8 mouse cellular contexts compared by ENCODE assay signal in the genomic region with DNA sequence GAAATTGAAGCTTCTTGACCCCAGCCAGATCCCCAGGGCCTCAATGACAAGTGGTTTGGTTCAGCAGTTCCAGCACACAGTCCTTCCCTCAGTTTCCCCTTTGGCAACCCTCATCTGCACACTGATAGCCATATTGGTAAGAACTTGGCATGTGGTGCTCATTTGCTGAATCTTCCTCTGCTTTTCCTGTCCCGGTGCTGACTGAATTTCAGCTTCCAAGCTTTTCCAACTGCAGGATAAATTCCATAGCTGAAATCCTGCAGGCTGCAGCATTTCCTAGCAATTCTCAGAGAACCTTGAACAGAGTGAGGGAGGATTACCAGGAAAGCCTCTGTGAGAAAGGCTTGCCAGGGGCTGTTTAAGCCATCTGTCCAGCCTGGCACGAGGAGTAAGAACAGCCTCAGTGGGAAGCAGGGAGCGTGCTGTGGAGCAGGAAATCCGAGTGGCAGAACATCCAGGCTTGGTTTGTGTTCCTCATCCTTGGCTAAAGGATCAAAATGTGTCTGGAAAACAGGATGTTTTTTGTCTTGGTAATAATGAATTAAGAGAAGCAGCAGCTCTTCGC. TPM values are rescaled to one million over a fixed set of nuclear protein-coding genes. Genes with fewer than 3 reads are reported as not detected.
DNase-seq lines count a peak whose midpoint lies in the region; ATAC-seq and TF ChIP-seq lines count a peak whose summit lies in the region.

No protein-coding gene starts in this region.

- peaks cover 22% of the 10 kb centered on the region for H3K36me3 ChIP-seq in midbrain, embryonic 11.5 days (ENCODE audit: control insufficient read depth, insufficient read depth, low read length)
- peaks cover 88% of the 10 kb centered on the region for H3K36me3 ChIP-seq in midbrain, embryonic 13.5 days
- peaks cover 12% of the 10 kb centered on the region; the same call in 1 of the 2 replicates for H3K36me3 ChIP-seq in hindbrain, embryonic 16.5 days (ENCODE audit: control insufficient read depth, insufficient read depth, low read length)
- peaks cover 36% of the 10 kb centered on the region for H3K36me3 ChIP-seq in midbrain, postnatal 0 days (ENCODE audit: insufficient read depth, low read length)

- no peaks in the 10 kb centered on the region for H3K9me3 ChIP-seq in midbrain, embryonic 11.5 days (ENCODE audit: control insufficient read depth, low read length)
- no peaks in the 10 kb centered on the region for H3K9me3 ChIP-seq in midbrain, embryonic 13.5 days
- no peaks in the 10 kb centered on the region for H3K9me3 ChIP-seq in hindbrain, embryonic 16.5 days (ENCODE audit: control insufficient read depth, low read length)
- no peaks in the 10 kb centered on the region for H3K9me3 ChIP-seq in midbrain, postnatal 0 days (ENCODE audit: low read length)

- whole genome bisulfite sequencing in midbrain, embryonic 11.5 days: 93% methylated on average over 5 of the region's 5 CpGs
- WGBS in midbrain, embryonic 13.5 days: 95% methylated on average over 5 of the region's 5 CpGs
- 65% methylated on average over 5 of the region's 5 CpGs for WGBS in hindbrain, embryonic 16.5 days
- 76% methylated on average over 5 of the region's 5 CpGs for WGBS in midbrain, postnatal 0 days

- no peak for ATAC-seq in midbrain, embryonic 11.5 days (ENCODE audit: low FRiP score)
- no peak for ATAC-seq in midbrain, embryonic 13.5 days
- peak; percentile 94 for ATAC-seq in frontal cortex, adult (ENCODE audit: low TSS enrichment)
- ATAC-seq in hindbrain, embryonic 16.5 days: peak; percentile 88
- peak; percentile 62; the same call in 1 of the 2 replicates for ATAC-seq in midbrain, postnatal 0 days (ENCODE audit: low FRiP score)

- no peak overlapping the region for H3K27ac ChIP-seq in midbrain, embryonic 11.5 days (ENCODE audit: low read depth, low read length)
- no peak overlapping the region for H3K27ac ChIP-seq in midbrain, embryonic 13.5 days
- peak overlapping the region; percentile 45 for H3K27ac ChIP-seq in hindbrain, embryonic 16.5 days (ENCODE audit: low read depth, low read length)
- H3K27ac ChIP-seq in midbrain, postnatal 0 days (ENCODE audit: low read depth, low read length): no peak overlapping the region

- no peak for TF ChIP-seq CTCF in midbrain, postnatal 0 days (IDR thresholded peaks at IDR 0.05)

- DNase-seq in midbrain, embryonic 11.5 days (ENCODE audit: low spot score, missing footprints): peak; percentile 76
- DNase-seq in midbrain, postnatal 0 days (ENCODE audit: low spot score): peak; percentile 92
- DNase-seq in B cell, adult 2 months: no peak
- DNase-seq in liver: no peak
- DNase-seq in Muller cell, postnatal 12 days (ENCODE audit: inconsistent ontology term): no peak

- H3K9ac ChIP-seq in midbrain, embryonic 11.5 days (ENCODE audit: low read length): no peak overlapping the region
- no peak overlapping the region for H3K9ac ChIP-seq in midbrain, embryonic 13.5 days (replicated peaks)
- H3K9ac ChIP-seq in hindbrain, embryonic 16.5 days (ENCODE audit: low read depth, low read length): no peak overlapping the region
- H3K9ac ChIP-seq in midbrain, postnatal 0 days (replicated peaks; ENCODE audit: low read length, poor library complexity, severe bottlenecking): no peak overlapping the region

- no peaks in the 10 kb centered on the region for H3K4me1 ChIP-seq in midbrain, embryonic 11.5 days (ENCODE audit: control insufficient read depth, insufficient read depth, low read length)
- 0 out of 2 replicates have a peak, but pooled peaks cover 5% of the 10 kb centered on the region for H3K4me1 ChIP-seq in midbrain, embryonic 13.5 days (replicated peaks)
- peaks cover 2% of the 10 kb centered on the region; the same call in 1 of the 2 replicates for H3K4me1 ChIP-seq in hindbrain, embryonic 16.5 days (ENCODE audit: control insufficient read depth, insufficient read depth, low read depth, low read length)
- no peaks in the 10 kb centered on the region for H3K4me1 ChIP-seq in midbrain, postnatal 0 days (ENCODE audit: insufficient read depth, low read length)

- H3K4me2 ChIP-seq in midbrain, embryonic 11.5 days: no peak overlapping the region
- H3K4me2 ChIP-seq in midbrain, embryonic 13.5 days (replicated peaks): no peak overlapping the region
- no peak overlapping the region for H3K4me2 ChIP-seq in hindbrain, embryonic 16.5 days (ENCODE audit: low read length)
- no peak overlapping the region for H3K4me2 ChIP-seq in midbrain, postnatal 0 days (ENCODE audit: low read depth, low read length, poor library complexity, severe bottlenecking)

- no peak overlapping the region for H3K4me3 ChIP-seq in midbrain, embryonic 11.5 days (ENCODE audit: low read depth, low read length)
- no peak overlapping the region for H3K4me3 ChIP-seq in midbrain, embryonic 13.5 days (replicated peaks)
- H3K4me3 ChIP-seq in hindbrain, embryonic 16.5 days (ENCODE audit: low read length): no peak overlapping the region
- H3K4me3 ChIP-seq in midbrain, postnatal 0 days (ENCODE audit: low read depth, low read length): no peak overlapping the region

- no peaks in the 10 kb centered on the region for H3K27me3 ChIP-seq in midbrain, embryonic 11.5 days (ENCODE audit: control insufficient read depth, insufficient read depth, low read length)
- no peaks in the 10 kb centered on the region for H3K27me3 ChIP-seq in midbrain, embryonic 13.5 days
- no peaks in the 10 kb centered on the region for H3K27me3 ChIP-seq in hindbrain, embryonic 16.5 days (replicated peaks; ENCODE audit: control insufficient read depth, insufficient read depth, low read length)
- no peaks in the 10 kb centered on the region for H3K27me3 ChIP-seq in midbrain, postnatal 0 days (ENCODE audit: insufficient read depth, low read length)

RNA-seq across cellular contexts. Expression of a gene that starts 12.9 kb away (rescaled TPM):
- polyA plus RNA-seq in midbrain, embryonic 11.5 days (2014; fragmentation: Nextera tagmentation; extraction: Ambion mirVana): 371 and 375 TPM in 2 replicates
- 395 and 403 TPM in 2 replicates for polyA plus RNA-seq in midbrain, embryonic 13.5 days (2015; fragmentation: Nextera tagmentation; extraction: Ambion mirVana)
- polyA plus RNA-seq in hindbrain, embryonic 16.5 days (2015; fragmentation: Nextera tagmentation; extraction: Ambion mirVana): 431 and 501 TPM in 2 replicates
- 408 and 463 TPM in 2 replicates for total RNA-seq in midbrain, postnatal 0 days (2014; rRNA removed)
- polyA plus RNA-seq in midbrain, postnatal 0 days (2015; fragmentation: Nextera tagmentation; extraction: Ambion mirVana): 608 and 638 TPM in 2 replicates

RNA-seq across cellular contexts. Expression of a gene that starts 15.5 kb away (rescaled TPM):
- polyA plus RNA-seq in midbrain, embryonic 11.5 days (2014; fragmentation: Nextera tagmentation; extraction: Ambion mirVana): 37.1 and 38.1 TPM in 2 replicates
- 19.5 and 22.2 TPM in 2 replicates for polyA plus RNA-seq in midbrain, embryonic 13.5 days (2015; fragmentation: Nextera tagmentation; extraction: Ambion mirVana)
- 13.1 and 14.5 TPM in 2 replicates for polyA plus RNA-seq in hindbrain, embryonic 16.5 days (2015; fragmentation: Nextera tagmentation; extraction: Ambion mirVana)
- 6.4 and 7.3 TPM in 2 replicates for total RNA-seq in midbrain, postnatal 0 days (2014; rRNA removed)
- 9.0 and 9.1 TPM in 2 replicates for polyA plus RNA-seq in midbrain, postnatal 0 days (2015; fragmentation: Nextera tagmentation; extraction: Ambion mirVana)

RNA-seq across cellular contexts. Expression of a gene that starts 30.6 kb away (rescaled TPM):
- 0.12 TPM in 1 of 2 replicates, not detected in the other for polyA plus RNA-seq in midbrain, embryonic 11.5 days (2014; fragmentation: Nextera tagmentation; extraction: Ambion mirVana)
- 0.81 and 0.89 TPM in 2 replicates for polyA plus RNA-seq in midbrain, embryonic 13.5 days (2015; fragmentation: Nextera tagmentation; extraction: Ambion mirVana)
- polyA plus RNA-seq in hindbrain, embryonic 16.5 days (2015; fragmentation: Nextera tagmentation; extraction: Ambion mirVana): 4.2 and 4.6 TPM in 2 replicates
- total RNA-seq in midbrain, postnatal 0 days (2014; rRNA removed): 0.85 and 1.7 TPM in 2 replicates
- 1.3 and 1.6 TPM in 2 replicates for polyA plus RNA-seq in midbrain, postnatal 0 days (2015; fragmentation: Nextera tagmentation; extraction: Ambion mirVana)

RNA-seq across cellular contexts. Expression of a gene that starts 54.8 kb away (rescaled TPM):
- 4.6 and 5.8 TPM in 2 replicates for polyA plus RNA-seq in midbrain, embryonic 11.5 days (2014; fragmentation: Nextera tagmentation; extraction: Ambion mirVana)
- polyA plus RNA-seq in midbrain, embryonic 13.5 days (2015; fragmentation: Nextera tagmentation; extraction: Ambion mirVana): 6.9 and 8.3 TPM in 2 replicates
- polyA plus RNA-seq in hindbrain, embryonic 16.5 days (2015; fragmentation: Nextera tagmentation; extraction: Ambion mirVana): 7.7 and 7.9 TPM in 2 replicates
- total RNA-seq in midbrain, postnatal 0 days (2014; rRNA removed): 4.0 and 6.1 TPM in 2 replicates
- 3.1 TPM in 2 replicates for polyA plus RNA-seq in midbrain, postnatal 0 days (2015; fragmentation: Nextera tagmentation; extraction: Ambion mirVana)

RNA-seq across cellular contexts. Expression of a gene that starts 55.1 kb away (rescaled TPM):
- 2.5 and 2.9 TPM in 2 replicates for polyA plus RNA-seq in midbrain, embryonic 11.5 days (2014; fragmentation: Nextera tagmentation; extraction: Ambion mirVana)
- polyA plus RNA-seq in midbrain, embryonic 13.5 days (2015; fragmentation: Nextera tagmentation; extraction: Ambion mirVana): 2.6 and 2.8 TPM in 2 replicates
- 3.0 and 3.2 TPM in 2 replicates for polyA plus RNA-seq in hindbrain, embryonic 16.5 days (2015; fragmentation: Nextera tagmentation; extraction: Ambion mirVana)
- total RNA-seq in midbrain, postnatal 0 days (2014; rRNA removed): 13.4 and 14.3 TPM in 2 replicates
- 2.7 and 2.9 TPM in 2 replicates for polyA plus RNA-seq in midbrain, postnatal 0 days (2015; fragmentation: Nextera tagmentation; extraction: Ambion mirVana)

Comparison
In these comparisons a context has a peak if more than half of its experiments do, and no peak if none do; other contexts are left out.
1. ATAC-seq: peak in frontal cortex, adult (single experiment), hindbrain, embryonic 16.5 days (single experiment) and midbrain, postnatal 0 days (single experiment); none in midbrain, embryonic 11.5 days (single experiment) and midbrain, embryonic 13.5 days (single experiment).
2. DNase-seq: peak in midbrain, embryonic 11.5 days (single experiment) and midbrain, postnatal 0 days (single experiment); none in B cell, adult 2 months (0 of 2), liver (single experiment) and Muller cell, postnatal 12 days (single experiment).